Mouse (Mus musculus): ENCODE measurements around the gene Cradd. TPM values are rescaled to one million over a fixed set of nuclear protein-coding genes. Genes with fewer than 3 reads are reported as not detected.

The Cradd gene
- polyA plus RNA-seq, 1 experiment from 2014 or later: 10.4 TPM

DNA sequence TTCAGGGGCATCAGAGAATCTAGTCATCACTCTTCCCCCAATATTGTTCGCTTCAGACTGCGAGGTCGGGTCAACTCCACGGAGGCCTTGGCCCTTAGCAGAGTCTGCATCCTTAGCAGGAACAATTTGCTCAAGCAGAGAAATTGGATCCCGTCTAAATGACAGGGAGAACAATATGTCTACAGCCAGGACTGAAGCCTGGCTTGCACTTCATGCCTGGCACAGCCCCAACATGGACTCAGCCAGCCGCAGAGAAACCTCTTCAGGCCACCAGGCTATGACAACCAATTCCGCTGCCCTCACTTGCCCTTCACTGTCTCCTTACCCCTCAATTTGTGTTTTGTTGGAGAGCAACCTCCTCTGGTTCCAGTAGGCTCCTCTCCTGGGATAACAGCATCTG lies 123.6 kb downstream of the Cradd start:
- Histone ChIP-seq H3K9ac (replicated peaks; ENCODE audit: low read length) (no peak overlapping the region), H3K4me1 (ENCODE audit: insufficient read depth, low read length) (no peaks in the 10 kb centered on the region), H3K27ac (ENCODE audit: low read length) (no peak overlapping the region), H3K4me3 (ENCODE audit: low read length) (no peak overlapping the region), H3K4me2 (replicated peaks; ENCODE audit: low read depth, low read length) (no peak overlapping the region), H3K36me3 (ENCODE audit: insufficient read depth, low read length) (no peaks in the 10 kb centered on the region), H3K27me3 (ENCODE audit: insufficient read depth, low read length) (no peaks in the 10 kb centered on the region), H3K9me3 (ENCODE audit: low read length) (no peaks in the 10 kb centered on the region)
- WGBS: 42% methylated on average over 7 of the region's 7 CpGs
- ATAC-seq (ENCODE audit: low FRiP score, low TSS enrichment): no peak

DNA sequence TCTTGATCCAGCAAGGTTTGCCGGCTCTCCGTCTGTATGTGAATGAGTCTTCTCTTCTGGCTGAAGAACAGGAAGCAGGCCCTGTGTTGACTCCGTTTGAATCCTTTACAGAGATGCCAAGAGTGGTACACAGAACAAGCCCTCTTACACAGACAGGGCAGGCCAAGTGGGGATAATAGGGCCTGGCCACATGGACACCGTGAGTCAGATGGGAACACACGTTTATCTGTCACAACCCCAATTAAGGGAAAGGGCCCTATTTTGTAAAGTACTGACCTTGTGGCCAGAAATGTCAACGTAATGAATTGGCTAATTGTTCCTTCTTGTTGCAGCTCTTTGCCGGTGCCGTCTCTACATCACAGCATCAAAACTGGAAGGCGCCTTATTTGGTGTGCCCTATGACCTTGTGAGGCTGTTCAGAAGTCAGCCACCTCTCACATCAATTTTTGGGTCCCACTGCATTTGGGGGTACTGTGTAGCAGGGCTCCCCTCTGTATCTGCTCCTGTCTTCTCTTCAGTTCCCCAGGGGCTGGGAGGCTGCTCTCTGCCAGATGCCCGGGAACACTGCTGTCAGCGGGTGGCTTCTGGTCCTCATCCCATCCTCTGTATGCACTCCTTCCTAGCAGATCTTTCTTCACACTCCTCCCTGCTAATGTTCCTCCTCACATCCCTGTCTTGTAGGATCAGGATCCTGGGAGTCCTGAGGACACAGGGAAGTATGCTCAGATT lies 124.2 kb downstream of the Cradd start:
- H3K27me3 ChIP-seq (ENCODE audit: insufficient read depth, low read length): no peaks in the 10 kb centered on the region
- ATAC-seq (ENCODE audit: low FRiP score, low TSS enrichment): no peak
- no peak overlapping the region for H3K4me2 ChIP-seq (replicated peaks; ENCODE audit: low read depth, low read length)
- H3K9ac ChIP-seq (replicated peaks; ENCODE audit: low read length): no peak overlapping the region
- H3K27ac ChIP-seq (ENCODE audit: low read length): no peak overlapping the region
- H3K36me3 ChIP-seq (ENCODE audit: insufficient read depth, low read length): no peaks in the 10 kb centered on the region
- no peak overlapping the region for H3K4me3 ChIP-seq (ENCODE audit: low read length)
- 58% methylated on average over 11 of the region's 11 CpGs for WGBS
- H3K9me3 ChIP-seq (ENCODE audit: low read length): no peaks in the 10 kb centered on the region
- H3K4me1 ChIP-seq (ENCODE audit: insufficient read depth, low read length): no peaks in the 10 kb centered on the region

DNA sequence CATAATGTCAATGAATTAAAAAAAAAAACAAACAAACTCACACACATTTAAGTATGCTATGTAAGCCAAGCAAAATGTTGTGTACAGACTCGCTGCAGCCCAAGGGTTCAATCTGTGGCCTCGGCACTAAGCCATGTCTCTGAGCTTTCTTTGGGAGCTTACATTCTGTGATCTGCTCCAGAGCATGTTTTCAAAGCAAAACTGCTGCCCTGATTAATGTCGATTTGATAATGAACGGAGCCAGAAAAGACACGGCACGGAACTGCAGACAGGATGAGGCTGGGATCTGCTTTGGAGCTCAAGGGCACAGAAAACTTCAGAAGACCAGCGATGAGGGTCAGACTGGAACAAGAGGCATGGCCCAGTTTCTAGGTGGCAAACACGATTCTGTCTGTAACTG lies 126.6 kb downstream of the Cradd start:
- no peak for ATAC-seq (ENCODE audit: low FRiP score, low TSS enrichment)
- Histone ChIP-seq H3K4me3 (ENCODE audit: low read length) (no peak overlapping the region), H3K4me2 (replicated peaks; ENCODE audit: low read depth, low read length) (no peak overlapping the region), H3K27me3 (ENCODE audit: insufficient read depth, low read length) (no peaks in the 10 kb centered on the region), H3K9ac (replicated peaks; ENCODE audit: low read length) (no peak overlapping the region), H3K9me3 (ENCODE audit: low read length) (no peaks in the 10 kb centered on the region), H3K4me1 (ENCODE audit: insufficient read depth, low read length) (peaks cover 10% of the 10 kb centered on the region; the same call in 1 of the 2 replicates), H3K27ac (ENCODE audit: low read length) (no peak overlapping the region), H3K36me3 (ENCODE audit: insufficient read depth, low read length) (no peaks in the 10 kb centered on the region)
- WGBS: 71% methylated on average over 8 of the region's 8 CpGs

DNA sequence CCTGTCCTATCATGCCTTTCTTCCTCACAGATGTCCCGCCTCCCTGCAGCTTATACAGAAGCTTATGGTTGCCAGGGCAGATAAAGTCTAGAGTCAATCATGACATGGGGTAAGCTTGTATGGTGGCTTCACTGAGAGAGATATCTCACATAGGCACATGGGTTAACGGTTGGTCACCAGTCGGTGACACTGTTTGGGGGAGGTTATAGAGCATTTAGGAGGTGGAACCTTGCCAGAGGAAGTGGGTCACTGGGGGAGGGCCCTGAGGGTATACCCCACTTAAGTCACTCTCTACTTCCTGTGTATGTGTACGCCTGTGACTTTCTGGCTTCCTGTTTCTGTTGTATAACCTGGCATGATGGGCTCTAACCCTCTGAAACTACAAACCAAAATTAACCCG lies 128.2 kb downstream of the Cradd start:
- WGBS: 81% methylated on average over 5 of the region's 5 CpGs
- no peaks in the 10 kb centered on the region for H3K36me3 ChIP-seq (ENCODE audit: insufficient read depth, low read length)
- H3K9ac ChIP-seq (replicated peaks; ENCODE audit: low read length): no peak overlapping the region
- no peak overlapping the region for H3K4me2 ChIP-seq (replicated peaks; ENCODE audit: low read depth, low read length)
- ATAC-seq (ENCODE audit: low FRiP score, low TSS enrichment): no peak
- H3K27ac ChIP-seq (ENCODE audit: low read length): no peak overlapping the region
- no peaks in the 10 kb centered on the region for H3K27me3 ChIP-seq (ENCODE audit: insufficient read depth, low read length)
- H3K4me1 ChIP-seq (ENCODE audit: insufficient read depth, low read length): peaks cover 10% of the 10 kb centered on the region; the same call in 1 of the 2 replicates
- H3K4me3 ChIP-seq (ENCODE audit: low read length): no peak overlapping the region
- H3K9me3 ChIP-seq (ENCODE audit: low read length): no peaks in the 10 kb centered on the region

DNA sequence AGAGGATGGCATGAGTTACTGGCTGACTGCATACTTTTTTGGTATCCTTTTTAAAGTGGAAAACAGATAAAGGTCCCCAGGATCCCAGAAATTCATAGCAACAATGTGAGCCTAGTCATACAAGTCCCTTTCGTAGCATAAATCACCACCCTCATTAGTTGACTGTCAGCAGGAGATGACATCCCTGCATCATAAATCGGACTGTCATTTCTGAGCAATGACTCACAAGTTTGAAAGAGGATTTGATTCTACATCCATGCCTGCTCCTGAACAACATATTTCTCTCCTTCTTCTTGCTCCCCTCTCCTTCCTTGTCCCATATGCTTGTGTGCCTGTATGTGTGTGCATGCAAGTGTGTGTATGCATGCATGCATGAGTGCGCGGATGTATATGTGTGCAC lies 129.2 kb downstream of the Cradd start:
- Histone ChIP-seq H3K9ac (replicated peaks; ENCODE audit: low read length) (no peak overlapping the region), H3K27me3 (ENCODE audit: insufficient read depth, low read length) (no peaks in the 10 kb centered on the region), H3K36me3 (ENCODE audit: insufficient read depth, low read length) (no peaks in the 10 kb centered on the region), H3K4me1 (ENCODE audit: insufficient read depth, low read length) (peaks cover 10% of the 10 kb centered on the region; the same call in 1 of the 2 replicates), H3K4me3 (ENCODE audit: low read length) (no peak overlapping the region), H3K27ac (ENCODE audit: low read length) (no peak overlapping the region), H3K4me2 (replicated peaks; ENCODE audit: low read depth, low read length) (no peak overlapping the region), H3K9me3 (ENCODE audit: low read length) (no peaks in the 10 kb centered on the region)
- WGBS: 95% methylated on average over 4 of the region's 4 CpGs
- no peak for ATAC-seq (ENCODE audit: low FRiP score, low TSS enrichment)

DNA sequence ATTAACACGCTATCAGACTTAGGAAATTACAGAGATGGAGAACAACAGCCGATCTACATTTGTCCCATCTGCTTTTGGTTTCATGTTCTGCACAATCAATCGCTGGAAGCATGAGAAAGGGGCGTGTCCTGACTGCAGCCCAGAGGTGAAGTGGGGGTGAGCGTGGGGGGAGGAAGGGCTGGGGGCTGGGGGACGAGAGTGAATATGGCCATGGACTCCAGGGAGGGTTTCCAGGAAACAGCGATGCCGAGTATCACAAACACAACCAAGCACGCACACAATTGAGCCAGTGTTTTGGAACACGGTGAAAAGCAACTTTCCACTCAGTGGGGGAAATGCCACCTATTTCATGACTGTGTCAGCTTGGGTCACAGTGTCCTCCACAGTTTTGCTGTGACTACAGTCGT lies 130.1 kb downstream of the Cradd start:
- Histone ChIP-seq H3K36me3 (ENCODE audit: insufficient read depth, low read length) (no peaks in the 10 kb centered on the region), H3K9me3 (ENCODE audit: low read length) (peaks cover 3% of the 10 kb centered on the region; the same call in 1 of the 2 replicates), H3K9ac (replicated peaks; ENCODE audit: low read length) (no peak overlapping the region), H3K27ac (ENCODE audit: low read length) (no peak overlapping the region), H3K27me3 (ENCODE audit: insufficient read depth, low read length) (no peaks in the 10 kb centered on the region), H3K4me3 (ENCODE audit: low read length) (no peak overlapping the region), H3K4me1 (ENCODE audit: insufficient read depth, low read length) (peaks cover 10% of the 10 kb centered on the region; the same call in 1 of the 2 replicates), H3K4me2 (replicated peaks; ENCODE audit: low read depth, low read length) (peak overlapping the region; percentile 23)
- no peak for ATAC-seq (ENCODE audit: low FRiP score, low TSS enrichment)
- WGBS: 51% methylated on average over 11 of the region's 11 CpGs

DNA sequence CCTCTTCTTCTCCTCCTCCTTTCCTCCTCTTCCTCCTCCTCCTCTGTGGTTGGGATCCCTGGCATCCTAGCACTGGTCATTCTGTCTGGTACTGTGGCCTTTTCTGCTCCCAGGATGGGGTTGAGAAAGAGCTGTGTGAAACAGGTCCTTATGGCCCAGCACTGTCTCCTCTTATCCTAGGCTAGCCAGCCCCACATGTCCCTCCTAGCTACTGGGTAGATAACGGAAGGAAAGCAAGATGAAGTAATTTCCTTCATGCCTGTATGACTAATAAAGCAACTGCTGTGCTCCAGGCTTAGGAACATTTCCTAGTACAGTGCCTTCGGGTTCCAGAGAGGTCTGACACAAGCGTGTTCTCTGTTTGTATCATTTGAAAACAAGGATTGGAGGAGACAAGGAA lies 132.1 kb downstream of the Cradd start:
- Histone ChIP-seq H3K36me3 (ENCODE audit: insufficient read depth, low read length) (no peaks in the 10 kb centered on the region), H3K4me1 (ENCODE audit: insufficient read depth, low read length) (peaks cover 10% of the 10 kb centered on the region; the same call in 1 of the 2 replicates), H3K9me3 (ENCODE audit: low read length) (peaks cover 3% of the 10 kb centered on the region; the same call in 1 of the 2 replicates), H3K27me3 (ENCODE audit: insufficient read depth, low read length) (no peaks in the 10 kb centered on the region), H3K27ac (ENCODE audit: low read length) (no peak overlapping the region), H3K4me3 (ENCODE audit: low read length) (no peak overlapping the region), H3K9ac (replicated peaks; ENCODE audit: low read length) (no peak overlapping the region), H3K4me2 (replicated peaks; ENCODE audit: low read depth, low read length) (no peak overlapping the region)
- WGBS: 68% methylated on average over 3 of the region's 3 CpGs
- peak; percentile 22; the same call in 1 of the 2 replicates for ATAC-seq (ENCODE audit: low FRiP score, low TSS enrichment)

DNA sequence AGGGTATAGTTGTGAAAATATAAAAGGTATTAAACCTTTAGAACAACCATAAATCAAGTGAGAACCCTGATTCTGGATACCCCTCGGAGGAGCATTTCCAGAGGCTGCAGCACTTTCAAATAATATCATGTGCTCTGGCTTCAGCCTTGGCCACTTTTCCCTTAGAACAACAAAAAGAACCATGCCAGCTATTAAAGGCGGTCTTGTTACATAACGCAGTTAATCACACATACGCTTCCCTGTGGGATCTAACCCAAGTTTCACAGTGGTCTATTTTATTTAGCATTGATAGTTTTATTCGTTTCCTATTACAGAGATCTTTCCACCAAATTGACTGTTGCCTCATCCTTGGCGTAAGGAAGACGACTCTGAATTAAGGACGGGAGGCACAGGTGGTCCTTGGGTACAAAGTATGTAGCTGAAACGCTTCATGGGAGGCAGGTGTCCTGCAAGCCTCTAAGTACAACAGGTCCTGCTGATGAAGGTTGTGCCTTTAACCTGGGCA lies 132.7 kb downstream of the Cradd start:
- H3K4me1 ChIP-seq (ENCODE audit: insufficient read depth, low read length): peaks cover 10% of the 10 kb centered on the region; the same call in 1 of the 2 replicates
- H3K4me3 ChIP-seq (ENCODE audit: low read length): no peak overlapping the region
- ATAC-seq (ENCODE audit: low FRiP score, low TSS enrichment): no peak
- H3K27me3 ChIP-seq (ENCODE audit: insufficient read depth, low read length): no peaks in the 10 kb centered on the region
- no peak overlapping the region for H3K27ac ChIP-seq (ENCODE audit: low read length)
- no peak overlapping the region for H3K9ac ChIP-seq (replicated peaks; ENCODE audit: low read length)
- no peaks in the 10 kb centered on the region for H3K36me3 ChIP-seq (ENCODE audit: insufficient read depth, low read length)
- no peak overlapping the region for H3K4me2 ChIP-seq (replicated peaks; ENCODE audit: low read depth, low read length)
- peaks cover 3% of the 10 kb centered on the region; the same call in 1 of the 2 replicates for H3K9me3 ChIP-seq (ENCODE audit: low read length)
- 76% methylated on average over 9 of the region's 9 CpGs for WGBS

DNA sequence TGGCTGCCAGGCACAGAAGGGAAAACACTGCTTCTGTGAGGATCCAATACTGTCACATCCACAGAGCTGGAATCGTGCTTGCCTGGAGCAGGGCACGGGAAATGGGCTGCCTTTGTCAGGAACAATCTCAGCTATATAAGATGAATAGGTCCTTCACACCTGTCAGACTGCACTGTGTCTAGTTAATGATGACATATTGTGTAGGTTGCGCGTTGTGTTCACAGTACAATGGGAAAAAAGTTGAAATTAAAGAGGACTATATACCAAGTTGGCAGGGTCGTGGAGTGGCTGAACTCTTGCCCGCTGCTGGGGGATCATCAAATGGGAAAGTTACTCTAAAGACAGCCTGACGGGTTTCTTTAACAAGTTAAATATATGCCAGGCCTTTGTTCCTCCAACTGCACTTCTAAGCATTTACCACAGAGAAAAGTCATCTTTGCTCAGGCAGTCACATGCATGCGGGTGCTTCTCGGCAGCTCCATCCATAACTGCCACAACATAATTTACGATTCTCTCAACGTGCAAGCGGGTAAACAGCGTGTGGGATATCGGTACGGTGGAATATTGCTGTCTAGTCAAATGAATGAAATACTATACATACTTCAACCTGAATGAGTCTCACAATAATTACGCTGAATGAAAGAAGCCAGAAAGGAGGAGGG lies 134.3 kb downstream of the Cradd start:
- Histone ChIP-seq H3K27me3 (ENCODE audit: insufficient read depth, low read length) (no peaks in the 10 kb centered on the region), H3K4me3 (ENCODE audit: low read length) (no peak overlapping the region), H3K27ac (ENCODE audit: low read length) (no peak overlapping the region), H3K9me3 (ENCODE audit: low read length) (peaks cover 3% of the 10 kb centered on the region), H3K9ac (replicated peaks; ENCODE audit: low read length) (no peak overlapping the region), H3K4me2 (replicated peaks; ENCODE audit: low read depth, low read length) (no peak overlapping the region), H3K36me3 (ENCODE audit: insufficient read depth, low read length) (no peaks in the 10 kb centered on the region), H3K4me1 (ENCODE audit: insufficient read depth, low read length) (peaks cover 10% of the 10 kb centered on the region; the same call in 1 of the 2 replicates)
- WGBS: 63% methylated on average over 16 of the region's 16 CpGs
- ATAC-seq (ENCODE audit: low FRiP score, low TSS enrichment): no peak

DNA sequence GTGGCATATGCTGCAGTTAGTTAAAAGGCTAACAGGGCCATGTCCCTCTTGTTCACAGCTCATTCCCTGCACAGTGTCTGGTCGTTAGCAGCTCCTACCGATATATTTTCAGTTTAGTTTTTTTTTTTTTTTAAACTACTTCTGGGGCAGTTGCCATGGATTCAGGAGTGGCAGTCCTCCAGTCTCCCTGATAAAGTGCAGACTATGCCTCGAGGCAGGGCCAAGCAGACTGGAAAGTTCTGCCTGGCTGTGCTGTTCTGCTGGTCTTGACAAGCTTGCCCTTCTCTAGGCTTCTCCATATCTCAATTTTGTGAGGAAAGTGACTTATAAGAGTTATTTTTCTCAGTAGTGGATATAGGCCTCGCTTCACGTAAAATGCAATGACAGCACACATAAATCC lies 139.7 kb downstream of the Cradd start:
- Histone ChIP-seq H3K4me1 (ENCODE audit: insufficient read depth, low read length) (no peaks in the 10 kb centered on the region), H3K36me3 (ENCODE audit: insufficient read depth, low read length) (no peaks in the 10 kb centered on the region), H3K9ac (replicated peaks; ENCODE audit: low read length) (no peak overlapping the region), H3K27ac (ENCODE audit: low read length) (no peak overlapping the region), H3K4me3 (ENCODE audit: low read length) (no peak overlapping the region), H3K4me2 (replicated peaks; ENCODE audit: low read depth, low read length) (no peak overlapping the region), H3K9me3 (ENCODE audit: low read length) (peaks cover 3% of the 10 kb centered on the region), H3K27me3 (ENCODE audit: insufficient read depth, low read length) (no peaks in the 10 kb centered on the region)
- WGBS: 63% methylated on average over 5 of the region's 5 CpGs
- 0 out of 2 replicates have a peak, but pooled peaks have one; percentile 9 for ATAC-seq (ENCODE audit: low FRiP score, low TSS enrichment)

Measured in kidney, embryonic 16.5 days (tissue).